Mouse (Mus musculus): ENCODE data around the gene Chpf. TPM values are rescaled to one million over a fixed set of nuclear protein-coding genes. Genes with fewer than 3 reads are reported as not detected.

Gene Chpf
- not detected for polyA plus RNA-seq (2014; fragmentation: Illumina TruSeq; extraction: RNeasy Lipid Tissue Mini Kit (QIAGEN cat#74804); ENCODE audit: low replicate concordance)

DNA sequence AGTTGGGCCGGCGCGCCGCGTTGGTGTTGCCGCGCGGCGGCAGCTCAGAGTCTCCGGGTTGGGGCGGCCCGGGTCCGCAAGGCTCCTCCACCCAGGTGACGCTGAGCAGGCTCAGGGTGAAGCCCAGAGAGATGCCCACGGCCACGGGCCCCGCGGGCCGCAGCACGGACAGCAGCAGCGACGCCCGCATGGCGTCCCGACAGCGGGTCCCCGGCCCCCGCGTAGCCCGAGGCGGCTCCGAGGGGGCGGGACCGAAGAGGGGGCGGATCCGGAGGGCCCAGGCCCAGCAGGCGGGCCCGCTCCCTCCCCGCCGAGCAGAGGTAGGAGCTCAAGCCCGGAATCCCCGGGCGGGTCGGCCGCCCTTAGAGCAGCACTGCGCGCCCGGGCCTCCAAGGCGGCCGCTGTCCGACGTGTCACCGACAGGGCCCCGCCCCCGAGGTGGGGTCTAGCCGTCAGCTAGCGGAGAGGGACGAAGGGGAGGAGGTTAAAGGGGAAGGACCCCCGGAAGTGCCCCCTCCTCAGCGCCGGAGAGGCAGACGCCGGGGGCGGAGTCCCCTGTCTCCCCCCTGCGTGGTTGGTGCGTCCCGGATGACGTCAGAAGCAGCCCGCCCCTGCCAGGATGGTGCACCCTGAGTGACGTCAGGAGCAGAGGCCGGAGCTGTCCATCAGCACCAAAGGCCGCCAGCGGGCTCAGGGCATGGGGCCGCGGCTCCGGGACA, at the start of gene Chpf, which contains the start of gene Tmem198:
TSS of gene Chpf (minus strand) at position 392 of the 719 bp plus-strand sequence.
TSS of gene Tmem198 (plus strand) at position 617 of the 719 bp plus-strand sequence.

DNA sequence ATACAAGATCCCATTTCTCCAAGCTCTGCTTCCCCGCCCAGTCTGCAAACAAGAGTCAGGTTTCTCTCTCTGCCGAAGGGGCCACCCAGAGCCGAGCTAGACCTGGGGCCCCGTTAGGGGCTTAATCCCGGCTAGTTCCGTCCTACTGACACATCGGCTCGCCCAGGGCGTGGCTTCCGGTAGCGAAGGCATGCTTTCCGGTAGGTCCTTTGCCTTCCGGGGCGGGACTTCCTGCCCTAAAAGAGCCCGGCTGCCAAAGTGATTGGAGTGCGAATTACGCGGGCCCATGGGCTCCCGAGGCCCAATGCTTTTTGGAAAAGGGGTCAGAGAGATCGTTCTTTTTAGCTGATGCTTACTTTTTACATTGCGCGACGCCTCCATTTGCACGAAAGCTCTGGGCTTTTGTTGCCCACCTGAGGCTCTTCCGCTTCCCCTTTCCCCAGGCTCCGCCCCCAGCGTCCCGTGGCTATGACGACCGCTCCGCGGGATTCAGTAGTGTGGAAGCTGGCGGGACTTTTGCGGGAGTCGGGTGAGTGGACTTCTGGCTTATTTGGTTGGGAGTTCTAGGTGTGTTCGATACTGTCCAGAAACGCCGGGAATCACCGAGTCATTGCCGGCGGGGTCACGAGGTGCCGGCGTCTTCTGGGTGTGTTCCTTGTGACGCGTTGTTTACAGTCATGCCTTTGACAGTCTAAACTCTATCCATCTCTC, 42.4 kb upstream of the Chpf start, which contains the start of gene Stk11ip:
TSS of gene Stk11ip (plus strand) at position 209 of the 711 bp plus-strand sequence.

GRCm38 (mm10) chr1:75507006-75507405, 27.9 kb upstream of the Chpf start, which contains the start of gene Inha:
Gene Inha (plus strand): TSS chr1:75507077.

GRCm38 (mm10) chr1:75505956-75506831, 27.1 kb upstream of the Chpf start, which contains the start of gene Obsl1:
Gene Obsl1 (minus strand): TSS chr1:75506452.

DNA sequence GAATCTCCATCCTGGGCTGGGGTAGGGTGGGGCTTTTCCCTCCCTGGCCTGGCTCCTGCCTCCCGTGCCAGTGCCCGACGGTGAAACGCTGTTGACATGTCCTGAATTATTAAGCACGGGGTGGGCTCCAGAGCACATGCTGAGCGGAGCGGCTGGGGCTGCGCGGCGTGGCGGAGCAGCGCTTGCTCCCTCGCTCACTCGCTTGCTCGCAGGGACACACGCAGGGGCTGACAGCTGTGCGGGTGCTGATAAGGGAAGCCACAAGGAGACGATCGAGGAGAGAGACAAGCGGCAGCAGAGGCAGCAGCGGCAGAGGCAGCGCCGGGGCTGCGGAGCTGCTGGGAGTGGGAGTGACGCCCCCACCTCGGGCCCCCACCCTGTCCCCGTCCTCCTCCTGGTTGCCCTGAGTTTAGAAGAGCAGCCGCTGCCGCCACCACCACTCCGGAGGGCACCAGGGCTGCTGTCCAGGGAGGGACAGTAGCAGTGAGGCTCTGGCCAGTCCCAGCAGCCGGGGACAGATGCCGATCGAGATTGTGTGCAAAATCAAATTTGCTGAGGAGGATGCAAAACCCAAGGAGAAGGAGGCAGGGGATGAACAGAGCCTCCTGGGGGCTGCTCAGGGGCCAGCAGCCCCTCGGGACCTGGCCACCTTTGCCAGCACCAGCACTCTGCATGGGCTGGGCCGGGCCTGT, 28.6 kb downstream of the Chpf start, which contains the start of gene Asic4:
TSS of gene Asic4 (plus strand) at position 123 of the 692 bp plus-strand sequence.

DNA sequence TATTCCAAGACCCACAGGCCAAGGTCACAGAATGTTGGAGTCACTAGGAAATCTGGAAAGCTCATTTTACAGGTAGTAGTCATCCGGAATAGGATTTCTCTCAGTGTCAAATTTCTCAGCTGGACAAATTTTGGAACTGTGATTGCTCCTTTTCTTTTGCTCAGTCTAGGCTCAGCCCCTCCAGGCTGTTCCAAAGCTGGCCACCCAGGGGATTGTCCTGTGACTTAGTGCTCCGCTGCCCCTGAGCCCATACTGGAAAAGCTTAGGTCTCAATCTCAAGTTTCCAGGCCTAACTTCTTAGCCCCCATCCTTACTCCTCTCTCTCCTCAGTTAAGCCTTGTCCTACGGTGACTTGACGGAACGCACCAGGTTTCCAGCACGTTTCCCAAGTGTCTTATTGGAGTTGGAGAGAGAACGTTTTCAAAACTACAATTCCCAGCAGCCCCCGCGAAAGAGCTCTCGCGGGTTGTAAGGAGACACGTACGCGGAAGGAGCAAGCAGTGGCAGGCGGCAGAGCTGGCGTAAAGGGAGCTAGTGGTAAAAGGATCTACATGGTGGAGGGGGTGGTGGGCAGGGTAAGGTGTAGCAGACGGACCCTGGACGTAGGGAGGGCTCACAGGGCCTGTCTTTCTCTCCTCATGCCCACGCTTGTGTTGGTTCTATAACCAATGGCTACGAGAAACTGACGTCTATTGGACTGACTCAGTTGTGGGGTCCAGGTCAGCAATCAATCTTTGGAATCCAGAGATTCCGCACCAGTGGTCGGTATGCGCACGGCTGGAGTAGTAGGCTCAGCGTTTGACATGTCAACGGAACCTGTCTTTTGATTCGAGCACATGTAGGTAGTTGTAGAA, 43.4 kb downstream of the Chpf start, which contains the start of gene Gmppa:
TSS of gene Gmppa (plus strand) at position 456 of the 854 bp plus-strand sequence.

Other genes with a start within 250 kb of the Chpf start
- gene A630095N17Rik, start 247.2 kb downstream of the Chpf start, polyA plus RNA-seq (2014; fragmentation: Illumina TruSeq; extraction: RNeasy Lipid Tissue Mini Kit (QIAGEN cat#74804); ENCODE audit: low replicate concordance), result not detected
- gene Dnajb2, start 242.9 kb downstream of the Chpf start, polyA plus RNA-seq (2014; fragmentation: Illumina TruSeq; extraction: RNeasy Lipid Tissue Mini Kit (QIAGEN cat#74804); ENCODE audit: low replicate concordance), result 4.0 TPM
- not detected for gene Ptprn, start 214.8 kb downstream of the Chpf start, polyA plus RNA-seq (2014; fragmentation: Illumina TruSeq; extraction: RNeasy Lipid Tissue Mini Kit (QIAGEN cat#74804); ENCODE audit: low replicate concordance)
- gene Resp18, start 200.9 kb downstream of the Chpf start, polyA plus RNA-seq (2014; fragmentation: Illumina TruSeq; extraction: RNeasy Lipid Tissue Mini Kit (QIAGEN cat#74804); ENCODE audit: low replicate concordance), result 2.4 TPM
- gene Dnpep, start 161.3 kb downstream of the Chpf start, polyA plus RNA-seq (2014; fragmentation: Illumina TruSeq; extraction: RNeasy Lipid Tissue Mini Kit (QIAGEN cat#74804); ENCODE audit: low replicate concordance), result 1.3 TPM
- 0.97 TPM for gene Des, start 119.0 kb downstream of the Chpf start, polyA plus RNA-seq (2014; fragmentation: Illumina TruSeq; extraction: RNeasy Lipid Tissue Mini Kit (QIAGEN cat#74804); ENCODE audit: low replicate concordance)
- gene Speg, start 104.0 kb downstream of the Chpf start, polyA plus RNA-seq (2014; fragmentation: Illumina TruSeq; extraction: RNeasy Lipid Tissue Mini Kit (QIAGEN cat#74804); ENCODE audit: low replicate concordance), result 1.9 TPM
- gene Gmppa, start 43.4 kb downstream of the Chpf start, polyA plus RNA-seq (2014; fragmentation: Illumina TruSeq; extraction: RNeasy Lipid Tissue Mini Kit (QIAGEN cat#74804); ENCODE audit: low replicate concordance), result 5.8 TPM
- gene Asic4, start 28.9 kb downstream of the Chpf start, polyA plus RNA-seq (2014; fragmentation: Illumina TruSeq; extraction: RNeasy Lipid Tissue Mini Kit (QIAGEN cat#74804); ENCODE audit: low replicate concordance), result not detected
- not detected for gene Tmem198, start 225 bp upstream of the Chpf start, polyA plus RNA-seq (2014; fragmentation: Illumina TruSeq; extraction: RNeasy Lipid Tissue Mini Kit (QIAGEN cat#74804); ENCODE audit: low replicate concordance)
- not detected for gene Obsl1, start 27.1 kb upstream of the Chpf start, polyA plus RNA-seq (2014; fragmentation: Illumina TruSeq; extraction: RNeasy Lipid Tissue Mini Kit (QIAGEN cat#74804); ENCODE audit: low replicate concordance)
- not detected for gene Inha, start 27.8 kb upstream of the Chpf start, polyA plus RNA-seq (2014; fragmentation: Illumina TruSeq; extraction: RNeasy Lipid Tissue Mini Kit (QIAGEN cat#74804); ENCODE audit: low replicate concordance)
- gene Stk11ip, start 42.2 kb upstream of the Chpf start, polyA plus RNA-seq (2014; fragmentation: Illumina TruSeq; extraction: RNeasy Lipid Tissue Mini Kit (QIAGEN cat#74804); ENCODE audit: low replicate concordance), result 1.0 TPM
- gene Slc4a3, start 67.0 kb upstream of the Chpf start, polyA plus RNA-seq (2014; fragmentation: Illumina TruSeq; extraction: RNeasy Lipid Tissue Mini Kit (QIAGEN cat#74804); ENCODE audit: low replicate concordance), result 0.07 TPM

All from small intestine, adult 10 weeks (tissue).